Mouse (Mus musculus) lung, postnatal 0 days (tissue): ENCODE measurements at regions not wholly inside any gene's neighbourhood (a gene's known extent, or its start where the extent isn't known, plus 50 kb on each side); places are given as distances from the start of the nearest gene placed in this dataset.

Source experiments
- CTCF ChIP-seq: IDR thresholded peaks from 2 replicates; pipeline ENCODE4 v1.5.1; 2016; ENCODE audit warnings: antibody characterized with exemption, mild to moderate bottlenecking
- EP300 ChIP-seq: IDR thresholded peaks from 2 replicates; pipeline ENCODE4 v1.6.1; 2016; ENCODE audit warnings: antibody characterized with exemption, mild to moderate bottlenecking, control low read depth

DNA sequence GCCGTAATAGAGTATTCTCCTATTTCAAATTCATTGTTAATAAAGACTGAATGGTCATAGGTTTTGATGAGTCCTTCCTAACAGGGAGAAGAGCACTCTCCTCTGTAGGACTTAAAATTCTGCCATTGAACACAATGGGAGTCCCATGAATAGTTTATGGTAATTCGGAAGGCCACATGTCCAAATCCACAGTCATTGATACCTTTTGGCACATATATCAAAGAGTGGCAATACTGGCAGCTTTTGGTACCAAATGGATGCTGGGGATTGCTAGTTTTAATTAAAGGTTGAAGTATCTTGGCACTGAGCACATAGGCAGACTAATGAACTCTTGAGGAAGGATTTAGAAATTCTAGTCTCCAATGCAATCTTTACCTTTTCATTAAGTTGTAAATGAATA is 298.5 kb upstream of the Cadm2 start:
- no peak for TF ChIP-seq CTCF
- TF ChIP-seq EP300 = no peak
